Mouse (Mus musculus): ENCODE measurements around the gene Adamts6.

Gene Adamts6

DNA sequence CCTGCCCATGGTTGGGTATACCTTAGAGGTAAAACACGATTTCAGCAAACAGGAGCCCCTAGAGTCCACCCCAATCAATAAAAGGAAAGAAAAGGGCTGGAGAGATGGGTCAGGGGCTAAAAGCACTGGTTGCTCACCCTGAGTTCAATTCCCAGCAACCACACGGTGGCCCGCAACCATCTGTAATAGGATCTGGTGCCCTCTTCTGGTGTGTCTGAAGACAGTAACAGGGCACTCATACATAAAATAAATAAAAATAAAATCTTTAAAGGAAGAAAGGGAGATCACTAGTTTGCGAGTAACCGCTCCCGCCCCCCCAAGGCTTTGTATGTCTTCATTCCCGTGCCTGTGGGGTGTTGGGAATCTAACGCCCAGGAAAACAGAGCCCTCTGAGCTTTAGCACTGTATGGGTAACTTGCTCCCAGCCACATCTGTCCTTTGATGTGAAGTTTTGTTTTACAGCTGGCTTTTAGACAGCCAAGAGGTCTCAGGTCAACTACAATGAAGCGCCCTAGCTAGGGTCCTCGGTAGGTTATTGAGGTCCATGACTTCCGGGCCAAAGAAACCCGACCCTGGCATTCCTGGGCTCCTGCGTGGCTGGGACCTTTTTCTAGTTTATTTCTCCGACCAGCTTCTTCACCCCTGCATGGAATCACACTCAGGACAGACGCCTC lies 230.1 kb downstream of the Adamts6 start:
- DNase-seq, result no peak

- peak; percentile 87 to 94 for DNase-seq
Observed at GRCm38 (mm10) chr13:104518312-104519005, 230.8 kb downstream of the Adamts6 start.

DNA sequence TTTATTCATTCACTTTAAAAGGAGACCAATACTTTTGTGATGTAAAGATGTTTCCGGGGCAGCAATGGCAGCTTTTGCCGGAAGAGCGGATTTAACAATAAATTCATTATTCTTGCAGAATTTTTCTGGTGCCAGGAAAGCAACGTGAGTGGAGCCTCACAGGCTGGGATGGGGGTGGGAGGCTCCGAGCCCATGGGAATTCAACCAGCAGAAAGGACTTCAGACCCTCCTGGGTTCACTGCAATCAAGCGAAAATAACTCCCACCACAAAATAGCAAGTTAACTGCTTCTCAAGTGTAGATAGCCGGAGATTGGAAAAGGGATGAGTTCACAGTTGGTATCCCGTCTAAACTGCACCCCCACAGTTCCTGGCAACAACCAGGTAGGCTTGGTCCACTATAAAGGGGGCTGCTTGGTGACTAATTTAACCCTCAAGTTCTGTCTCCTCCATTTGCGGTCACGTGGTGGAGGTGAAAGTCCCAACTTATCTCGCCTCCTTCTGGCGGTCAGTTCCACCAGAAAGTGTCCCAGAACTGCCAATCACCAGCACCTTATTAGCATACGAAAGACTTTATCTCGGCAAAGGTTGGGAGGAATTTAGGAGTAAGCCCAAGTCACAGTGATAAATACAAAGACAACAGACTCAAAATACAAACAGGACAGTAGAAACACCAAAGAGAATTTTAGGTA lies 231.5 kb downstream of the Adamts6 start:
- DNase-seq, result no peak

DNA sequence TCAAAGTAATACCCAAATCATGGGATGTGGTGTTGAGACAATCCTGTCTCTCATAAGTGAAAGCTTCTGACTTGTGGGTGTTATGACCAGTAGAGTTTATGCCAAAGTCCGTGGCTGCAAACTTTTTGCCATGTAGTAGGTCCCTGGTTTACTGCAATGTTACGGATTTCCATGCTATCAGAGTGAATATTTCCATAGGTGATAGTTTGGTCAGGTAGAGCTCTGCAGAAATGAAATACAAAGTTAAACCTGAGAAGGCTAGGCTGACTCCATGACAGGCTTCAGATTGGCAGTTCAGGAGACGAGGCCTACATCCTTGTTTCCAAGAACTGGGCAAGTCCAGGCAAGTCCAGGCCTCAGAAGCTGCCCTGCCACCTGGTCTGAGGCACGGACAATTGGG lies 232.3 kb downstream of the Adamts6 start:
- no peak for DNase-seq

- DNase-seq, result no peak
Observed at GRCm38 (mm10) chr13:104520461-104520860, 232.8 kb downstream of the Adamts6 start.

DNA sequence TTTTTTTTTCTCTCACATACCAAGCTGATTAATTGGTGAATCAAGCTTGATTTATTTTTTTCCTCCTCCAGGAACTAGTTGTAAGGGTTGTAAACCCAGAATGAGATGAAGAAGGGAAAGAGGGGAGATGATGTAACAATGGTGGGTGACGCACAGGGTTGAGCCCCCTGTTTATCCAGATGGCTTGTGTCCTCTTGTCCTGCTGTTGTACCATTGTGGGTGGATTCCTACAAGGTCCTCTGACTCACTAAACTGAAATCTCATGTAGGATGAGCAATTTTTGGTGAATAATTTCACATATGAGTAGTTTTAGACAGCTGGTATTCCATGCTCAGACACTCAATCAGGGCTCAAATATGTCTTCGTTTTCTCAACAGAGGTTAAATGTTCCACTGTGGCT lies 233.9 kb downstream of the Adamts6 start:
- DNase-seq, result no peak

- DNase-seq, result no peak
Observed at GRCm38 (mm10) chr13:104525656-104526055, 238.0 kb downstream of the Adamts6 start.

- DNase-seq, result no peak
Observed at GRCm38 (mm10) chr13:104529238-104529637, 241.6 kb downstream of the Adamts6 start.

- no peak for DNase-seq
Observed at GRCm38 (mm10) chr13:104531841-104532240, 244.2 kb downstream of the Adamts6 start.

- DNase-seq, result no peak
Observed at GRCm38 (mm10) chr13:104532723-104533122, 245.1 kb downstream of the Adamts6 start.

GRCm38 (mm10) chr13:104533806-104534495 lies 246.3 kb downstream of the Adamts6 start:
- no peak for DNase-seq

GRCm38 (mm10) chr13:104540861-104541398 lies 253.3 kb downstream of the Adamts6 start:
- DNase-seq, result no peak

GRCm38 (mm10) chr13:104542123-104542758 lies 254.6 kb downstream of the Adamts6 start:
- DNase-seq, result peak; percentile 22 to 26

DNA sequence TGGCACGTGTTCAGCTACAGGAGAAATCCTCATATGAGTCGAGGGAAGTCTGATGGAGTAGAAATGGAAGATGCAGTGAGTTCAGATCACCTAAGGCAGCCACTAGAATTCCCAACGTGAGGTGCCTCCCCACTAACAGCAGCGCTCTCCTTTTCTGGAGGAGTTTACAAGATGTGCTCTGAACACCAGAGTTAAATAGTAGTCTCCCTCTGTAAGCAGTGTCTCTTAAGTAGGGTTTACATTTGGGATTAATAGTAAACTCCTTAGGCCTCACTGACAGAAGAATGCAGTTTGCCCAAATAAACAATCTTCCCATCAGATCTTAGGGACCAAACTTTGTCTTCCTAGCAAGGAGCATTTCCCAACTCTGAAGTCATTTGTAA lies 255.1 kb downstream of the Adamts6 start:
- no peak for DNase-seq
